Mouse (Mus musculus) CH12.LX (cell line): ENCODE results near the gene Ccdc24. TPM values are rescaled to one million over a fixed set of nuclear protein-coding genes. Genes with fewer than 3 reads are reported as not detected.

Source experiments
- DNase-seq: peaks from one replicate; pipeline ENCODE4 v3.0.0-alpha.2; 2013; ENCODE audit errors: extremely low read depth
- H3K27ac ChIP-seq: 2 replicates; pipeline ENCODE4 v1.5.1; 2012; ENCODE audit warnings: low read depth, mild to moderate bottlenecking, control low read depth, moderate library complexity; ENCODE audit not compliant: insufficient read depth
- H3K27me3 ChIP-seq: replicated peaks from 2 replicates; pipeline ENCODE3; 2012; ENCODE audit warnings: inconsistent platforms
- H3K36me3 ChIP-seq, 2 experiments: replicated peaks in 1 of 2; 2 replicates each; pipeline versions ENCODE3 to v1.6.1; 2012; ENCODE audit warnings: inconsistent platforms in 1 of 2, low read length in 1 of 2, mild to moderate bottlenecking in 1 of 2, mixed read lengths in 1 of 2, moderate library complexity in 1 of 2; ENCODE audit not compliant: control insufficient read depth in 1 of 2, insufficient read depth in 1 of 2
- H3K4me1 ChIP-seq, 2 experiments: 2 replicates each; pipeline ENCODE4 v1.6.1; 2012; ENCODE audit warnings: inconsistent platforms in 1 of 2, moderate library complexity in 1 of 2; ENCODE audit not compliant: insufficient read depth in 2 of 2, control insufficient read depth in 1 of 2
- H3K4me2 ChIP-seq: 2 replicates; pipeline ENCODE4 v1.6.1; 2012; ENCODE audit warnings: low read depth, mild to moderate bottlenecking, control low read depth; ENCODE audit not compliant: poor library complexity, insufficient read depth, severe bottlenecking
- H3K4me3 ChIP-seq, 3 experiments: fragments of 150-350 bp in 1 of 3; sonication (generic) in 1 of 3; replicated peaks in 1 of 3; 2 replicates each; pipeline versions ENCODE3 to v1.5.1; 2011 to 2012; ENCODE audit warnings: low read depth in 2 of 3, low read length in 2 of 3, mild to moderate bottlenecking in 2 of 3, moderate library complexity in 2 of 3, control low read depth in 1 of 3, improper control_type of control experiment in 1 of 3, inconsistent platforms in 1 of 3, mixed read lengths in 1 of 3; ENCODE audit not compliant: poor library complexity in 1 of 3
- H3K79me2 ChIP-seq: replicated peaks from 2 replicates; pipeline ENCODE4 v1.6.1; 2012; ENCODE audit warnings: mild to moderate bottlenecking, moderate library complexity; ENCODE audit not compliant: control insufficient read depth, poor library complexity, insufficient read depth, severe bottlenecking; ENCODE audit errors: extremely low read depth
- H3K9ac ChIP-seq: 2 replicates; pipeline ENCODE4 v1.6.1; 2012; ENCODE audit warnings: low read depth, mild to moderate bottlenecking, control low read depth, moderate library complexity; ENCODE audit not compliant: insufficient read depth
- H3K9me3 ChIP-seq: replicated peaks from 2 replicates; pipeline ENCODE3; 2012; ENCODE audit warnings: low read length, inconsistent platforms, mixed read lengths
- BHLHE40 ChIP-seq: IDR thresholded peaks from 2 replicates; pipeline ENCODE4 v1.6.1; 2011; ENCODE audit warnings: mild to moderate bottlenecking, low read depth, low read length, improper control_type of control experiment
- CHD1 ChIP-seq: IDR thresholded peaks from 2 replicates; pipeline ENCODE4 v1.6.1; 2012; ENCODE audit warnings: low read depth, low read length, improper control_type of control experiment, inconsistent platforms
- CHD2 ChIP-seq: IDR thresholded peaks from 2 replicates; pipeline ENCODE4 v1.6.1; 2011; ENCODE audit warnings: low read length, improper control_type of control experiment
- CTCF ChIP-seq, 2 experiments: IDR thresholded peaks in 1 of 2; conservative IDR thresholded peaks in 1 of 2; 2 replicates each; pipeline ENCODE4 v1.5.1; 2011 to 2012; ENCODE audit warnings: low read depth in 2 of 2, low read length in 2 of 2, improper control_type of control experiment in 1 of 2, inconsistent platforms in 1 of 2, mild to moderate bottlenecking in 1 of 2, moderate library complexity in 1 of 2
- E2F4 ChIP-seq: IDR thresholded peaks from 2 replicates; pipeline ENCODE4 v1.6.1; 2011; ENCODE audit warnings: low read depth, low read length, improper control_type of control experiment; ENCODE audit not compliant: insufficient replicate concordance
- ELF1 ChIP-seq: IDR thresholded peaks from 2 replicates; pipeline ENCODE4 v1.6.1; 2014; ENCODE audit warnings: low read depth, mild to moderate bottlenecking, inconsistent platforms, low read length, improper control_type of control experiment
- ETS1 ChIP-seq: conservative IDR thresholded peaks from 2 replicates; pipeline ENCODE4 v1.6.1; 2012; ENCODE audit warnings: low read depth, mild to moderate bottlenecking, inconsistent platforms, low read length, improper control_type of control experiment, moderate library complexity
- GABPA ChIP-seq: IDR thresholded peaks from 2 replicates; pipeline ENCODE4 v1.6.1; 2012; ENCODE audit warnings: low read depth, low read length, improper control_type of control experiment, inconsistent platforms; ENCODE audit not compliant: insufficient replicate concordance
- HCFC1 ChIP-seq: IDR thresholded peaks from 2 replicates; pipeline ENCODE4 v1.6.1; 2012; ENCODE audit warnings: low read depth, mild to moderate bottlenecking, inconsistent platforms, low read length, improper control_type of control experiment
- JUN ChIP-seq: IDR thresholded peaks from 2 replicates; pipeline ENCODE4 v1.6.1; 2011; ENCODE audit warnings: low read depth, mild to moderate bottlenecking, low read length, improper control_type of control experiment, moderate library complexity; ENCODE audit not compliant: insufficient read depth
- MAFK ChIP-seq: IDR thresholded peaks from 2 replicates; pipeline ENCODE4 v1.6.1; 2011; ENCODE audit warnings: low read length, improper control_type of control experiment; ENCODE audit not compliant: insufficient replicate concordance
- MAX ChIP-seq: IDR thresholded peaks from 2 replicates; pipeline ENCODE4 v1.6.1; 2011; ENCODE audit warnings: low read length, improper control_type of control experiment
- NRF1 ChIP-seq: IDR thresholded peaks from 2 replicates; pipeline ENCODE4 v1.6.1; 2014; ENCODE audit warnings: low read depth, mild to moderate bottlenecking, inconsistent platforms, low read length, improper control_type of control experiment, moderate library complexity
- PAX5 ChIP-seq: IDR thresholded peaks from 2 replicates; pipeline ENCODE4 v1.6.1; 2012; ENCODE audit warnings: low read length, inconsistent platforms, mixed read lengths
- POLR2A ChIP-seq: IDR thresholded peaks from 2 replicates; pipeline ENCODE4 v1.6.1; 2011; ENCODE audit warnings: low read depth, mild to moderate bottlenecking, improper control_type of control experiment, low read length
- POLR2AphosphoS2 ChIP-seq: IDR thresholded peaks from 2 replicates; pipeline ENCODE4 v1.6.1; 2011; ENCODE audit warnings: low read depth, low read length, improper control_type of control experiment
- RAD21 ChIP-seq: IDR thresholded peaks from 2 replicates; pipeline ENCODE4 v1.6.1; 2011; ENCODE audit warnings: low read depth, mild to moderate bottlenecking, low read length, improper control_type of control experiment, moderate library complexity
- RCOR1 ChIP-seq: conservative IDR thresholded peaks from 2 replicates; pipeline ENCODE4 v1.6.1; 2012; ENCODE audit warnings: low read depth, mild to moderate bottlenecking, inconsistent platforms, low read length, improper control_type of control experiment
- SIN3A ChIP-seq: IDR thresholded peaks from 2 replicates; pipeline ENCODE4 v1.6.1; 2012; ENCODE audit warnings: low read length, improper control_type of control experiment, inconsistent platforms
- SMC3 ChIP-seq: IDR thresholded peaks from 2 replicates; pipeline ENCODE4 v1.6.1; 2011; ENCODE audit warnings: low read depth, low read length, improper control_type of control experiment
- TBP ChIP-seq: conservative IDR thresholded peaks from 2 replicates; pipeline ENCODE4 v1.6.1; 2011; ENCODE audit warnings: low read depth, low read length, improper control_type of control experiment
- UBTF ChIP-seq: IDR thresholded peaks from 2 replicates; pipeline ENCODE4 v1.6.1; 2012; ENCODE audit warnings: low read depth, mild to moderate bottlenecking, inconsistent platforms, low read length, improper control_type of control experiment, moderate library complexity
- USF1 ChIP-seq: IDR thresholded peaks from 2 replicates; pipeline ENCODE4 v1.6.1; 2014; ENCODE audit warnings: low read depth, mild to moderate bottlenecking, inconsistent platforms, low read length, improper control_type of control experiment
- ZKSCAN1 ChIP-seq: IDR thresholded peaks from 2 replicates; pipeline ENCODE4 v1.6.1; 2012; ENCODE audit warnings: low read depth, inconsistent platforms, low read length, improper control_type of control experiment, borderline replicate concordance
- ZMIZ1 ChIP-seq: IDR thresholded peaks from 2 replicates; pipeline ENCODE4 v1.6.1; 2012; ENCODE audit warnings: low read depth, mild to moderate bottlenecking, inconsistent platforms, low read length, improper control_type of control experiment
- ZNF384 ChIP-seq: IDR thresholded peaks from 2 replicates; pipeline ENCODE4 v1.6.1; 2012; ENCODE audit warnings: low read depth, low read length, improper control_type of control experiment, inconsistent platforms
- dilution Hi-C: fragments of 300-500 bp; cut with MboI; formaldehyde crosslinking; loops from 2 replicates; pipeline ENCODE4 v1.14.3; 2020; ENCODE audit warnings: low sequenced_read_pairs; ENCODE audit not compliant: extremely low pct_unique_long_range_greater_than_20kb, extremely low pct_ligation_motif_present
- in situ Hi-C: fragments of 300-500 bp; cut with MboI; formaldehyde crosslinking; loops from 3 replicates; pipeline ENCODE4 v1.14.3; 2019; ENCODE audit warnings: low sequenced_read_pairs, low pct_ligation_motif_present, low pct_unique_long_range_greater_than_20kb, mixed read lengths
- polyA plus RNA-seq: library from polyadenylated mRNA; unstranded; fragments of >175 nt; gene quantifications from 2 replicates; pipeline ENCODE4 v1.2.1, GENCODE M21; 2012; ENCODE audit warnings: low read depth; ENCODE audit not compliant: insufficient read length
- total RNA-seq, 2 experiments: library from RNA; depleted of rRNA; stranded (reverse); fragments of 300-350 nt in 1 of 2; fragments of >200 nt in 1 of 2; gene quantifications; 2 replicates each; pipeline ENCODE4 v1.2.3; 2012 to 2014

Gene Ccdc24
- total and polyA plus RNA-seq, 3 experiments = 0.81 to 0.93 TPM; not detected in 1

GRCm38 (mm10) chr4:117882701-117883691 is 10.6 kb upstream of the Ccdc24 start, which contains the start of gene B4galt2:
Gene B4galt2 (minus strand): TSS chr4:117883487.
- no peak for DNase-seq
- H3K4me3 ChIP-seq = no peak within 1 kb of the TSS
- peaks cover 3 to 17% of the 10 kb centered on the region in 2 experiments; a peak in 3 of 4 replicates for H3K4me1 ChIP-seq
- H3K36me3 ChIP-seq = peaks cover 27 to 77% of the 10 kb centered on the region in 2 experiments
- H3K4me2 ChIP-seq = no peak within 1 kb of the TSS
- H3K9me3 ChIP-seq = no peaks in the 10 kb centered on the region
- H3K9ac ChIP-seq = no peak within 1 kb of the TSS
- H3K27ac ChIP-seq = no peak within 1 kb of the TSS
- H3K79me2 ChIP-seq = peaks cover 14% of the 10 kb centered on the region
- TF ChIP-seq GABPA = no peak
- TF ChIP-seq MAX = no peak
- dilution Hi-C loops = no loop called here
- no peaks in the 10 kb centered on the region for H3K27me3 ChIP-seq
- in situ Hi-C loops = no loop called here

- Histone ChIP-seq H3K27me3 (no peaks in the 10 kb centered on the region), H3K9ac (no peak overlapping the region)
- dilution Hi-C loops = no loop called here
Observed at GRCm38 (mm10) chr4:117878703-117879102, 6.3 kb upstream of the Ccdc24 start.

GRCm38 (mm10) chr4:117878301-117878700 is 5.9 kb upstream of the Ccdc24 start:
- H3K27me3 ChIP-seq = no peaks in the 10 kb centered on the region
- dilution Hi-C loops = no loop called here

More at GRCm38 (mm10) chr4:117878703-117879102, 6.3 kb upstream of the Ccdc24 start:
- Histone ChIP-seq H3K79me2 (no peaks in the 10 kb centered on the region), H3K36me3 (peaks cover 13 to 91% of the 10 kb centered on the region in 2 experiments), H3K4me3 (no peak overlapping the region), H3K9me3 (no peaks in the 10 kb centered on the region), H3K4me2 (no peak overlapping the region), H3K27ac (no peak overlapping the region), H3K4me1 (no peaks in the 10 kb centered on the region)
- DNase-seq = no peak
- in situ Hi-C loops = no loop called here
- TF ChIP-seq BHLHE40 (no peak), ZMIZ1 (no peak), SIN3A (no peak), SMC3 (no peak), ELF1 (no peak), USF1 (no peak), NRF1 (no peak), ZKSCAN1 (no peak)

More at GRCm38 (mm10) chr4:117878301-117878700, 5.9 kb upstream of the Ccdc24 start:
- H3K4me1 ChIP-seq = no peaks in the 10 kb centered on the region
- no peaks in the 10 kb centered on the region for H3K79me2 ChIP-seq
- no peak overlapping the region for H3K4me3 ChIP-seq
- H3K9me3 ChIP-seq = no peaks in the 10 kb centered on the region
- H3K27ac ChIP-seq = no peak overlapping the region
- peaks cover 10 to 91% of the 10 kb centered on the region in 2 experiments for H3K36me3 ChIP-seq
- no peak for DNase-seq
- no peak overlapping the region for H3K9ac ChIP-seq
- no peak overlapping the region for H3K4me2 ChIP-seq
- in situ Hi-C loops = no loop called here
- no peak for TF ChIP-seq HCFC1
- TF ChIP-seq POLR2AphosphoS2 = no peak
- TF ChIP-seq BHLHE40 = no peak
- no peak for TF ChIP-seq CHD2
- TF ChIP-seq CHD1 = no peak
- TF ChIP-seq USF1 = no peak
- TF ChIP-seq JUN = no peak
- TF ChIP-seq MAFK = no peak
- TF ChIP-seq UBTF = no peak
- TF ChIP-seq SMC3 = no peak
- no peak for TF ChIP-seq TBP
- TF ChIP-seq CTCF (conservative IDR thresholded peaks at IDR 0.05 in 1 of 2, IDR thresholded peaks at IDR 0.05 in 1 of 2; ENCODE audit: low read depth in 2 of 2, low read length in 2 of 2) = no peak
- no peak for TF ChIP-seq GABPA
- no peak for TF ChIP-seq RAD21
- TF ChIP-seq POLR2A = no peak
- no peak for TF ChIP-seq ETS1
- no peak for TF ChIP-seq E2F4
- TF ChIP-seq ZNF384 = no peak
- no peak for TF ChIP-seq RCOR1
- TF ChIP-seq PAX5 = no peak
